Mouse (Mus musculus): Measurements from ENCODE around the gene Bud23. TPM values are rescaled to one million over a fixed set of nuclear protein-coding genes. Genes with fewer than 3 reads are reported as not detected.

Bud23 gene
- polyA plus RNA-seq, 1 experiment from 2014 or later, result 176 TPM

DNA sequence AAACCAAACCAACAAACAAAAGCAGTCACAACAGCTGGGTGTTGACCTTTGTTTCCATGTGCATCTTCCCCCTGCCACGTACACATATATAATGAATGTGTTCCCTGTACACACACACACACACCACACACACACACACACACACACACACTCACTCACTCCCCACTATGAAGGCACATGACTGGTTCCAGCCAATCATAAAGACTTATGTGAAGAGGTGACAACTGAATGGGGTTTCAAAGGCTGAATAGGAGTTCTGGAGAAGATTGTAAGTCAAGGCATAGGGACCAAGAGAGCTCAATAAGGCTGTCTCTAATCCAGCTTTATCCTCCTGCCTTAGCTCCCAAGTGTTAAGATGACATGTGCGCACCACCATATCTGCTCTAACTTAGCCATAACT lies 14.8 kb upstream of the Bud23 start:
- no peak for DNase-seq (ENCODE audit: extremely low spot score, low spot score)
- Histone ChIP-seq H3K4me1 (peaks cover 30% of the 10 kb centered on the region), H3K36me3 (replicated peaks) (peaks cover 15% of the 10 kb centered on the region), H3K9me3 (no peaks in the 10 kb centered on the region), H3K27ac (no peak overlapping the region), H3K4me3 (no peak overlapping the region), H3K27me3 (ENCODE audit: poor library complexity, severe bottlenecking) (peaks cover 16% of the 10 kb centered on the region)
- WGBS, result 95% methylated on average over 2 of the region's 2 CpGs

DNA sequence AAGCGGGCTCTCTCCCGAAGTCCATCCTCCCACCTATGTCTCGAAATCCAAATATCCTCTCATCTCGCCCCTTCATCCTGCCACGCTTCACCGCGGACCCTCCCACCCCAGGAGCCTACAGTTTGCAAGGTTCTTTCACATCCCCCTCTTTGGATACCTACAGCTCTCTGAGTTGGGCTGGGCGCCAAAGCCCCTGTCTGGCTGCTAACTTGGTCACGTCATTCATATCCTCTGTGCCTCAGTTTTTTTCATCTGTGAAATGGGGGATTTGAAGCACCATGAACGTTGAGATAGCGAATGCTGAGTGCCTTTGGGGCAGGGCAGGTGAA lies 13.7 kb upstream of the Bud23 start:
- Histone ChIP-seq H3K9me3 (no peaks in the 10 kb centered on the region), H3K36me3 (replicated peaks) (peaks cover 23% of the 10 kb centered on the region), H3K4me3 (peak overlapping the region; percentile 98), H3K4me1 (peaks cover 38% of the 10 kb centered on the region), H3K27ac (peak overlapping the region; percentile 96), H3K27me3 (ENCODE audit: poor library complexity, severe bottlenecking) (peaks cover 16% of the 10 kb centered on the region)
- no peak for DNase-seq (ENCODE audit: extremely low spot score, low spot score)
- 3% methylated on average over 11 of the region's 11 CpGs for WGBS

DNA sequence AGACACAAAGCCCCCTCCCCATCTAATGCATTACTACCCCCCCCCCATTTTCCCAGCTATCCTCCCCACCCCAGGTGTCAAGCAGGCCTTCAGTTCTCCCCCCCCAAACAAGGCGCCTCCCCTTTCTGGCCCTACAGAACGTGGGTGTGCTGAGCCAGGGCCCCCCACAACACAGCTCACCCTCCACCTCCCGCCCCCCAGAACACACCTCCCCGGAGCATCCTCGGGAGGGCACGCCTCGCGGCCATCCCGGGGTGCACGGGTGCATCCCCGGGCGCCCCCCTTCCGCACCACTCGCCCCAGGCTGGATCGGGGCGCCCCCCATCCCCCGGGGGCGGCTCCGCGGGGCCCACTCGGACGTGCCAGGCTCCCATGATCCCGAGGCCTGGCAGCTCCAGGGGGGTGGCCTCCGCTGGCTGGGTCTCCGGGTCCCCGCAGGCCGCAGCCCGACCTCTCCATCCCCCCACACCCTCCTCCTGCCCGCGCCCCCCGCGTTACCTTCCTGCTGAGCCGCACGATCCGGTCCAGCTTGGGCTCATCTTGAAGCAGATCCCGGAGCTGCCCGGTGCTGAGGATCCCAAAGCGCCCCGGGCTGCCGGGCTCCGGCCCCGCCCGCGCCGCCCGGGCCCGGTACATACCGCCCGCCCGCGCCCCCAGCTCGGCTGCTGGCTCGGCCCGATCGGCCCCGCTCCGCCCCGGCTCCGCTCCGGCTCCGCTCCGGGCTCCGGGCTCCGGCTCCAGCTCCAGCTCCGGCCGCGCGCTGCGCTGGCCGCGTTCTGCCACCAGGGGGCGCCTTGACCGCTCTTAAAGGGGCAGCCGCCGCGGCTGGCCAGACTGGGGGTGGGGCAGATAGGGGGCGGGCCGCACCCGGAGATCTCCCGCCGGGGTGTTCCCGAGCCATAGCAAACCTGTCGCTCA lies 13.1 kb upstream of the Bud23 start, which contains the start of gene Vps37d:
Gene Vps37d (minus strand): TSS at position 703 of the 918 bp plus-strand sequence.
- WGBS, result under 1% methylated on average over 80 of the region's 83 CpGs
- peak within 1 kb of the TSS; percentile 96 for H3K27ac ChIP-seq
- peak; percentile 94 for DNase-seq (ENCODE audit: extremely low spot score, low spot score)

DNA sequence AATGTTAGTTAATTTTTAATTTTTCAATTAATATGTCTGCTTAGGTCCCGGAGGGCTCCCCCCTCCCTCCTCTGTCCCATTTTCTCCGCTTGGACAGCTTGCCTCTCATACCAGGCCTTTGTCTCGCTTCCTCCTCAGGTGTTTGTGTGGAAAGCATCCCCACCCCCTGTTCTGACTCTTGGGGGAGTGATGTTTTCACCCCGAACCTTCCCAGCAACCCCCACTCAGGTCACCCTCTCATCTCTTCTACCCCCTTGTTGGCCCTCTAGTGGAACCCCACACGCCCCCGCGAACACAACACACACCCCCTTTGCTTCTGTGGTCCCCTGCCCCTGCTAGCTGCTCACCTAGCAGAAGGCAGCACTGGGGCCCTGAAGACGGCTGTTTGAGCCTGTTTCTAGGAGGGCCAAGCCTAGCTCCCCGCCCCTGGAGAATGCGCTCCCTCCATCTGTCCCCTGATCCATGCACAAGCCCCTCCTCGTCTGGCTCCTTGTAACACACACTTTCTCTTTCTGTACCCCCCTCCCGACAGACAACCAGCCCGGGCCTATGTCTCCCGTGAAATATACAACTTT lies 12.3 kb upstream of the Bud23 start:
- peaks cover 37% of the 10 kb centered on the region for H3K36me3 ChIP-seq (replicated peaks)
- DNase-seq (ENCODE audit: extremely low spot score, low spot score), result peak; percentile 55
- H3K9me3 ChIP-seq, result no peaks in the 10 kb centered on the region
- peaks cover 16% of the 10 kb centered on the region for H3K27me3 ChIP-seq (ENCODE audit: poor library complexity, severe bottlenecking)
- peak overlapping the region; percentile 96 for H3K27ac ChIP-seq
- peak overlapping the region; percentile 98 for H3K4me3 ChIP-seq
- H3K4me1 ChIP-seq, result peaks cover 41% of the 10 kb centered on the region
- WGBS, result 25% methylated on average over 14 of the region's 14 CpGs

More for the DNA sequence above, 13.1 kb upstream of the Bud23 start, which contains the start of gene Vps37d:
- Histone ChIP-seq H3K27me3 (ENCODE audit: poor library complexity, severe bottlenecking) (peaks cover 16% of the 10 kb centered on the region), H3K4me1 (peaks cover 38% of the 10 kb centered on the region), H3K36me3 (replicated peaks) (peaks cover 29% of the 10 kb centered on the region), H3K9me3 (no peaks in the 10 kb centered on the region), H3K4me3 (peak within 1 kb of the TSS; percentile 98)

DNA sequence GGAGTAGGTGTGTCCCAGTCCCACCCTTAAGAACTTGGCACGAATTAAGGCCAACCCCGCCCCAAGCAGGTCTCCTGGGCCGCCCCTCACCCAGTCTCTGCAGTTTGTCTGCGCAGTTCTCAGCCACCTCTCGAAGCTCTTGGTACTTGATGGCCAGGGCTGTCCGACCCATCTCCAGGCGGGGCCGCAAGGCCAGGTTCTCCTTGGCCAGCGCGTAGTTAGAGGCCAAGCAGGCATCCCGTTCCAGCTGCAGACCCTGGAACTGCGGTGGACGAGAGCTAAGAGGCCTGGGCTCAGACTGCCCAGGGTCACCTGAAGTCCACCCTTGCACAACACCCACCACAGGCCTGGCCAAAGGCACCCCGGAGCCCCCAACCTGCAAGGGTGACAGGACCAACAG lies 11.6 kb upstream of the Bud23 start:
- DNase-seq (ENCODE audit: extremely low spot score, low spot score), result no peak
- no peak overlapping the region for H3K4me3 ChIP-seq

DNA sequence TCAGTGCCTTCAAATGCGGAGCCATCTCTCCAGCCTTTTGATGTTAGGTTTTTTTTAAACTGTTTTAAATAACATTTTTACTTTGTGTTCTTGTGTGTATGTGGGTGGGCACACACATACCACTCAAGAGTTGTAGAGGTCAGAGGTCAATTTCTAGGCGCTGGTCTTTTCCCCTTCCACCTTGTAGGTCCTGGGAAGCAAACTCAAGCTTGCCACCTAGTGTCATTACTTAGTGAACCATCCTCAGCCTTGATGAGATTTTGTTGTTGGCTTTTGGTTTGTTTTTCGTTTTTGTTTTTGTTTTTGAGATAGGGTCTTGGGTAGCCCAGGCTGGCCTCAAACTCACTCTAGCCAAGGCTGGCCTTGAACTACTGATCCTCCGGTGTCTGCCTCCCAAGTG lies 10.9 kb upstream of the Bud23 start:
- H3K4me3 ChIP-seq, result no peak overlapping the region
- H3K4me1 ChIP-seq, result peaks cover 41% of the 10 kb centered on the region
- DNase-seq (ENCODE audit: extremely low spot score, low spot score), result no peak
- peaks cover 41% of the 10 kb centered on the region for H3K36me3 ChIP-seq (replicated peaks)
- no peaks in the 10 kb centered on the region for H3K9me3 ChIP-seq
- 71% methylated on average over 4 of the region's 4 CpGs for WGBS
- peaks cover 16% of the 10 kb centered on the region for H3K27me3 ChIP-seq (ENCODE audit: poor library complexity, severe bottlenecking)
- H3K27ac ChIP-seq, result no peak overlapping the region

More for the DNA sequence above, 11.6 kb upstream of the Bud23 start:
- Histone ChIP-seq H3K4me1 (peaks cover 41% of the 10 kb centered on the region), H3K27me3 (ENCODE audit: poor library complexity, severe bottlenecking) (peaks cover 16% of the 10 kb centered on the region), H3K27ac (0 out of 2 replicates have a peak overlapping the region, but pooled peaks have one; percentile 66), H3K36me3 (replicated peaks) (peaks cover 41% of the 10 kb centered on the region), H3K9me3 (no peaks in the 10 kb centered on the region)
- WGBS, result 92% methylated on average over 14 of the region's 14 CpGs

DNA sequence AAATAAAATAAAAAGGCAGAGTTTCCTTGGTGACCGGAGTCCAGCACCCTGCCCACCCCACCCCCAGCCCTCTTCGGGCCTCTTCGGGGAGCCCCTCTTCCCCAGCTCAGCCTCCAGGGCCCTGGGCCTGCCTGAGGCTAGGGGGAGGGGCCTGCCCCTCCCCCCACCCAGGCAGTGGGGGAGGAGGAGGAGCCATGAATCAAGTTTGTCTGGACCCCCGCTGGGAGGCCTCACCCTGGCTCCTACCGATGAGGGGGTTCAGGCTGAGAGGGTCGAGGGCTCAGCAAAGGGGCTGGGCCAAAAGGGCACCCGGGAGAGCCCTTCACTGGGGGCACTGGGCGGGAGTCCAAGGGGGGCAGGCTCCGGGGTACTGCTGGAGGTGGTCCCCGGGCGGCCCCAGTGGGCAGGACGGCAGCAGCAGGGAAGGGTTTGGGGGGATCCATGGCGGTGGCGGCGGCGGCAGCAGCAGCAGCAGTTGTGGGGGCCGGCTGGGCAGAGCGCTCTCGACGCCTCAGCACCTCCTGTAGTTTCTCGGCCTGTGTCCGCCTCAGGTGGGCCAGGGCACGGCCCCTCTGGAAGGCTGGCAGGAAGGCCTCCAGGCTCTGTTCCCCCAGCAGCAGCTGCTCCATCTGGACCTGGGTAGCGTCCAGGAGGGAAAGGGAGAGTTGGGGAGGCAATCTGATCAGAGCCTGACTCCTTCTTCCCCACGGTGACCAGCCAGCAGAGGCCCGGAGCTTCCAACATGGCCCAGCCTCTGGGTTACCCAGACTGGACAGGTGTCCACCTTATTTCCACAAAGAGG lies 8.8 kb upstream of the Bud23 start:
- WGBS, result 17% methylated on average over 26 of the region's 26 CpGs
- H3K36me3 ChIP-seq (replicated peaks), result peaks cover 42% of the 10 kb centered on the region
- no peaks in the 10 kb centered on the region; the same call in none of the 2 replicates for H3K27me3 ChIP-seq (ENCODE audit: poor library complexity, severe bottlenecking)
- peak overlapping the region; percentile 32 for H3K4me3 ChIP-seq
- H3K4me1 ChIP-seq, result peaks cover 40% of the 10 kb centered on the region
- DNase-seq (ENCODE audit: extremely low spot score, low spot score), result no peak
- peak overlapping the region; percentile 72 for H3K27ac ChIP-seq
- no peaks in the 10 kb centered on the region for H3K9me3 ChIP-seq

DNA sequence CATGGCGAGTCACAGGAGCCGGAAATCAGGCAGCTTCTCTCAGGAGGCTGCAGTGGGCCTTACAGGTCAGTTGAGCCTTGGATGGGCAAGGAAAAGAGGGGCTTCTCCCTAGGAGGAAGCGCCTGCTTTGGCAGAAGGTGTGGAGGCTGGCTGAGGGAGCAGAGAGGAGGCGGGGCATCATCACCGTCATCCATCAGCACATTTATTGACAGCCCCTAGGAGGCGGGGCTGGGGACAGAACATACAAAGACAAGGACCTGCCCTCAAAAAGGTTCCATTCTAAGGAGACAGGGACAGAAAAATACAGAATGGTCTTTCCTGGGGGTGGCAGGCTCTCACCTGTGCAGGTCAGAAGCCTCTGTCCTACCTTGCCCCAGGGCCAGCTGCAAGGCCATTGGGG lies 8.0 kb upstream of the Bud23 start:
- Histone ChIP-seq H3K27ac (peak overlapping the region; percentile 72; the same call in 1 of the 2 replicates), H3K4me3 (no peak overlapping the region; the same call in 1 of the 2 replicates), H3K36me3 (replicated peaks) (peaks cover 50% of the 10 kb centered on the region), H3K9me3 (no peaks in the 10 kb centered on the region), H3K4me1 (peaks cover 35% of the 10 kb centered on the region), H3K27me3 (ENCODE audit: poor library complexity, severe bottlenecking) (no peaks in the 10 kb centered on the region; the same call in none of the 2 replicates)
- DNase-seq (ENCODE audit: extremely low spot score, low spot score), result no peak
- 62% methylated on average over 6 of the region's 6 CpGs for WGBS

DNA sequence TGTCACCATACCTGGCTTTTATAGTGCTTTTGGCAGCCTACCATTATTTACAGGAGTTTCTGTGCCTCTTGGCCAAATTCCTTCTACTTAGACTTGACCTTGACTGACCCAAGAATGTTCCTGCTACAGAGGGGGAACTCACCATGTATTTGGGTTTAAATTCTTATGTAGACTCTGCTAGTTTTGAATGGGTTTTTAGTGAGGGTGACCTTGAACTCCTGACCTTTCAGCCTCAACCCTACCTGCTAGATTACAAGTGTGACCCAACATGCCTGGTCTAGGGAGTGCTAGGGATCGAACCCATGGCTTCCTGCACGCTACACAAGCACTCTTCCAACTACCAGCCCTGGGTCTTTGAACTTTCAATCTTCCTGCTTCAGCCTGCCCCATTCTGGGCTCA lies 7.3 kb upstream of the Bud23 start:
- Histone ChIP-seq H3K4me3 (no peak overlapping the region), H3K9me3 (no peaks in the 10 kb centered on the region), H3K27me3 (ENCODE audit: poor library complexity, severe bottlenecking) (no peaks in the 10 kb centered on the region; the same call in none of the 2 replicates), H3K4me1 (peaks cover 28% of the 10 kb centered on the region), H3K27ac (no peak overlapping the region), H3K36me3 (replicated peaks) (peaks cover 57% of the 10 kb centered on the region)
- no peak for DNase-seq (ENCODE audit: extremely low spot score, low spot score)
- WGBS, result 95% methylated on average over 2 of the region's 2 CpGs

DNA sequence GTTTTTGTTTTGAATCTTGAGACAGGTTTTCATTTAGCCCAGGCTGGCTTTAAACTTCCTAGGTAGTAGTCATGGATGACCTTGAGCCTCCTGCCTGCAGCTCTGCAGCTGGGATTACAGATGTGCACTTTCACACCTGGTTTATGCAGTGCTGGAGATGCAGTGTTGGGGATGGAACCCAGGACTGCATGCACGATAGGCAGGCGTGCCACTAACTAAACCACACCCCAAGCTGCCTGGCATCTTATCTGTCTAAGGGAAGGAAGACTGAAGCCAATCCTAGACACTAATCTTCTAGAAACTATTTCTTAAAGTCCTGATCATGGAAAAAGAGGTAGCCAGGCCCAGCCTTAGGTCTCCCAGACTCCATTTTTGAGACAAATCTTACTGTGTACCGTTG lies 5.7 kb upstream of the Bud23 start:
- Histone ChIP-seq H3K36me3 (replicated peaks) (peaks cover 62% of the 10 kb centered on the region), H3K27ac (no peak overlapping the region), H3K4me3 (no peak overlapping the region), H3K9me3 (no peaks in the 10 kb centered on the region), H3K4me1 (peaks cover 25% of the 10 kb centered on the region), H3K27me3 (ENCODE audit: poor library complexity, severe bottlenecking) (no peaks in the 10 kb centered on the region; the same call in none of the 2 replicates)
- WGBS, result 92% methylated on average over 3 of the region's 3 CpGs
- DNase-seq (ENCODE audit: extremely low spot score, low spot score), result no peak

DNA sequence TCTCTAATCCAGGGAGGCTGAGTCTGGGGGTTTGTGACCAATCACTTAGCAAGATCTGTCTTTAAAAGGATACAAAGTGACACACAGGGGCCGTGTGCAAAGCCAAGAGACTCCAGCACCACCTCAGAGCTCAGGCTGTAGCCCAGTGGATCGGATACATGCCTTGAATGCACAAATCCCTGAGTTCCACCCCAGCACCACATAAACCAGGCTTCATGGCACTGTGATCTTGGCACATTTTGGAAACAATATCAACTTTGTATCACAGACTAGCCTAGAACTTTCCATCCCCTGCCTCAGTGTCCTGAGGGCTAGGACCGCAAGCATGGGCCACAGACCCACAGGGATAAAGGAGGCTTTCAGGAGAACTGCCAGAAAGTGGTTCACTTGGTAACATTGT lies 1.2 kb upstream of the Bud23 start:
- peaks cover 26% of the 10 kb centered on the region for H3K4me1 ChIP-seq
- peak overlapping the region; percentile 93; the same call in 1 of the 2 replicates for H3K4me3 ChIP-seq
- DNase-seq (ENCODE audit: extremely low spot score, low spot score), result no peak
- no peak overlapping the region for H3K27ac ChIP-seq
- H3K36me3 ChIP-seq (replicated peaks), result peaks cover 47% of the 10 kb centered on the region
- H3K27me3 ChIP-seq (ENCODE audit: poor library complexity, severe bottlenecking), result no peaks in the 10 kb centered on the region
- no peaks in the 10 kb centered on the region for H3K9me3 ChIP-seq
- 92% methylated on average over 3 of the region's 3 CpGs for WGBS

DNA sequence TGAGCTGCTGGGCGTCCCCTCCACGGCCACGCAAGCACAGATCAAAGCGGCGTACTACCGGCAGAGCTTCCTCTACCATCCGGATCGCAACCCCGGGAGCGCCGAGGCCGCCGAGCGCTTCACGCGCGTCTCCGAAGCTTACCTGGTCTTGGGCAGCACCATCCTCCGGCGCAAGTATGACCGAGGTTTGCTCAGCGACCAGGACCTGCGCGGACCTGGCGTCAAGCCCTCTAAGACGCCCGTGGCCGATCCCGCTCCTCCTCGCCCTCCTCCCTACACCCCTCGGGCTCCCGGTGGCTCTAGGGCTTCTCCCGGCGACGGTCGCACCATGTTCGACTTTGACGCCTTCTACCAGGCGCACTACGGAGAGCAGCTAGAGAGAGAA lies 385 bp downstream of the Bud23 start:
- Histone ChIP-seq H3K27me3 (ENCODE audit: poor library complexity, severe bottlenecking) (no peaks in the 10 kb centered on the region), H3K4me3 (peak overlapping the region; percentile 93), H3K4me1 (peaks cover 26% of the 10 kb centered on the region), H3K27ac (peak overlapping the region; percentile 88), H3K36me3 (replicated peaks) (peaks cover 64% of the 10 kb centered on the region), H3K9me3 (no peaks in the 10 kb centered on the region)
- DNase-seq (ENCODE audit: extremely low spot score, low spot score), result peak; percentile 29
- WGBS, result under 1% methylated on average over 40 of the region's 40 CpGs
